Mouse (Mus musculus): ENCODE results near the gene Cfl1. TPM values are rescaled to one million over a fixed set of nuclear protein-coding genes. Genes with fewer than 3 reads are reported as not detected.

Gene Cfl1
- polyA plus RNA-seq, 1 experiment = 568 TPM

GRCm38 (mm10) chr19:5543362-5543761, 53.1 kb downstream of the Cfl1 start:
- TF ChIP-seq POLR2A (IDR thresholded peaks at IDR 0.05; ENCODE audit: borderline replicate concordance, extremely low read depth, low read depth, low read length) (no peak), CTCF (IDR thresholded peaks at IDR 0.05; ENCODE audit: insufficient read depth, low read length) (no peak)
- DNase-seq = no peak
- WGBS = 82% methylated on average over 9 of the region's 9 CpGs
- H3K4me3 ChIP-seq (replicated peaks; ENCODE audit: extremely low read depth, low read depth, low read length) = no peak overlapping the region
- no peaks in the 10 kb centered on the region for H3K4me1 ChIP-seq (ENCODE audit: control insufficient read depth, insufficient read depth, low read length)

GRCm38 (mm10) chr19:5544031-5544430, 53.8 kb downstream of the Cfl1 start:
- WGBS = 62% methylated on average over 11 of the region's 11 CpGs
- no peak for DNase-seq
- TF ChIP-seq POLR2A (IDR thresholded peaks at IDR 0.05; ENCODE audit: borderline replicate concordance, extremely low read depth, low read depth, low read length) (no peak), CTCF (IDR thresholded peaks at IDR 0.05; ENCODE audit: insufficient read depth, low read length) (no peak)
- Histone ChIP-seq H3K4me1 (ENCODE audit: control insufficient read depth, insufficient read depth, low read length) (no peaks in the 10 kb centered on the region), H3K4me3 (replicated peaks; ENCODE audit: extremely low read depth, low read depth, low read length) (no peak overlapping the region)

Other genes starting within 250 kb of the Cfl1 start
- gene Pacs1, start 217.3 kb upstream of the Cfl1 start, polyA plus RNA-seq (2012; rRNA removed) = 37.2 and 40.6 TPM in 2 replicates
- gene Sf3b2, start 195.0 kb upstream of the Cfl1 start, polyA plus RNA-seq (2012; rRNA removed) = 121 and 132 TPM in 2 replicates
- gene Gal3st3, start 192.1 kb upstream of the Cfl1 start, polyA plus RNA-seq (2012; rRNA removed) = 1.9 and 2.3 TPM in 2 replicates
- gene Catsper1, start 154.7 kb upstream of the Cfl1 start, polyA plus RNA-seq (2012; rRNA removed) = not detected in 2 replicates
- 1.9 and 32.5 TPM in 2 replicates for gene Cst6, start 140.9 kb upstream of the Cfl1 start, polyA plus RNA-seq (2012; rRNA removed)
- 15.5 and 21.4 TPM in 2 replicates for gene Eif1ad, start 123.7 kb upstream of the Cfl1 start, polyA plus RNA-seq (2012; rRNA removed)
- gene Banf1, start 123.3 kb upstream of the Cfl1 start, polyA plus RNA-seq (2012; rRNA removed) = 68.1 and 94.3 TPM in 2 replicates
- 15.6 and 35.7 TPM in 2 replicates for gene Sart1, start 101.8 kb upstream of the Cfl1 start, polyA plus RNA-seq (2012; rRNA removed)
- gene Tsga10ip, start 87.9 kb upstream of the Cfl1 start, polyA plus RNA-seq (2012; rRNA removed) = not detected in 2 replicates
- 151 and 176 TPM in 2 replicates for gene Drap1, start 65.5 kb upstream of the Cfl1 start, polyA plus RNA-seq (2012; rRNA removed)
- 85.2 and 86.7 TPM in 2 replicates for gene AI837181, start 65.3 kb upstream of the Cfl1 start, polyA plus RNA-seq (2012; rRNA removed)
- 0.34 and 0.36 TPM in 2 replicates for gene Fosl1, start 42.9 kb upstream of the Cfl1 start, polyA plus RNA-seq (2012; rRNA removed)
- gene Ccdc85b, start 32.6 kb upstream of the Cfl1 start, polyA plus RNA-seq (2012; rRNA removed) = 15.8 and 17.0 TPM in 2 replicates
- gene Fibp, start 29.8 kb upstream of the Cfl1 start, polyA plus RNA-seq (2012; rRNA removed) = 129 and 144 TPM in 2 replicates
- gene Ctsw, start 21.9 kb upstream of the Cfl1 start, polyA plus RNA-seq (2012; rRNA removed) = 4.9 and 5.7 TPM in 2 replicates
- 96.9 and 103 TPM in 2 replicates for gene Efemp2, start 16.5 kb upstream of the Cfl1 start, polyA plus RNA-seq (2012; rRNA removed)
- 50.3 and 53.0 TPM in 2 replicates for gene Mus81, start 2.1 kb upstream of the Cfl1 start, polyA plus RNA-seq (2012; rRNA removed)
- 1.1 and 1.2 TPM in 2 replicates for gene 1700020D05Rik, start 13.3 kb downstream of the Cfl1 start, polyA plus RNA-seq (2012; rRNA removed)
- 8.8 and 15.6 TPM in 2 replicates for gene Snx32, start 20.1 kb downstream of the Cfl1 start, polyA plus RNA-seq (2012; rRNA removed)
- 2.3 and 11.2 TPM in 2 replicates for gene Ovol1, start 70.2 kb downstream of the Cfl1 start, polyA plus RNA-seq (2012; rRNA removed)
- 14.5 and 15.3 TPM in 2 replicates for gene Ap5b1, start 77.6 kb downstream of the Cfl1 start, polyA plus RNA-seq (2012; rRNA removed)
- 38.6 and 47.6 TPM in 2 replicates for gene Rnaseh2c, start 111.4 kb downstream of the Cfl1 start, polyA plus RNA-seq (2012; rRNA removed)
- 72.5 and 75.7 TPM in 2 replicates for gene Kat5, start 119.8 kb downstream of the Cfl1 start, polyA plus RNA-seq (2012; rRNA removed)
- 118 and 120 TPM in 2 replicates for gene Rela, start 147.0 kb downstream of the Cfl1 start, polyA plus RNA-seq (2012; rRNA removed)
- 163 and 214 TPM in 2 replicates for gene Sipa1, start 173.3 kb downstream of the Cfl1 start, polyA plus RNA-seq (2012; rRNA removed)
- gene Map3k11, start 198.3 kb downstream of the Cfl1 start, polyA plus RNA-seq (2012; rRNA removed) = 141 and 162 TPM in 2 replicates
- 156 and 166 TPM in 2 replicates for gene Pcnx3, start 198.5 kb downstream of the Cfl1 start, polyA plus RNA-seq (2012; rRNA removed)
- 2.0 and 4.6 TPM in 2 replicates for gene Kcnk7, start 213.9 kb downstream of the Cfl1 start, polyA plus RNA-seq (2012; rRNA removed)
- 64.4 and 73.8 TPM in 2 replicates for gene Ehbp1l1, start 235.9 kb downstream of the Cfl1 start, polyA plus RNA-seq (2012; rRNA removed)
- gene Fam89b, start 239.2 kb downstream of the Cfl1 start, polyA plus RNA-seq (2012; rRNA removed) = 231 and 234 TPM in 2 replicates

All from lung, adult 2 months (tissue).